Mouse (Mus musculus): ENCODE measurements around the gene Exoc2. TPM values are rescaled to one million over a fixed set of nuclear protein-coding genes. Genes with fewer than 3 reads are reported as not detected.

Exoc2 gene
- polyA plus RNA-seq, 1 experiment from 2014 or later = 18.6 TPM

DNA sequence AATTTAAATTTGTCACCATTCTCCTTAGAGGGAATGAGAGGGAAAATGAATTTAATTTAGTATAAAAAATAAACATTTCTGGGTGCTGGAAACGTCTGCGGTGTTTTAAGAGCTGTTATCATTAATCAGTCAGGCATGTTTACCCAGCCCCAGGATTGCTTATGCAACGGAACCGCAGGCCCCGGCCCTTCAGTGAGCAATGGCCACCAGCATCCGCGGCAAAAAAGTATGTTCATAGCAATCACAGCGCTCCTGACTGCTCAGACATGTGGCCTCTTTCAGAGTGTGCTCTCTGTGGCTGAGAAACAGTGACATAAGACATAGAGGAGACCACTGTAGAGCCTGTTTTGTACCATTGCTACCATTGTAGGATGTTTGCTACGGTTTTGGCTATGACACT, 16.3 kb upstream of the Exoc2 start:
- Histone ChIP-seq H3K36me3 (no peaks in the 10 kb centered on the region), H3K4me2 (no peak overlapping the region), H3K9ac (no peak overlapping the region), H3K27me3 (0 out of 2 replicates have a peak, but pooled peaks cover 6% of the 10 kb centered on the region), H3K27ac (no peak overlapping the region), H3K9me3 (replicated peaks) (no peaks in the 10 kb centered on the region), H3K4me3 (no peak overlapping the region), H3K4me1 (replicated peaks) (no peaks in the 10 kb centered on the region)
- WGBS = 54% methylated on average over 9 of the region's 9 CpGs
- no peak for ATAC-seq (replicated peaks; ENCODE audit: insufficient number of reproducible peaks, insufficient read depth, low FRiP score, low read depth)

DNA sequence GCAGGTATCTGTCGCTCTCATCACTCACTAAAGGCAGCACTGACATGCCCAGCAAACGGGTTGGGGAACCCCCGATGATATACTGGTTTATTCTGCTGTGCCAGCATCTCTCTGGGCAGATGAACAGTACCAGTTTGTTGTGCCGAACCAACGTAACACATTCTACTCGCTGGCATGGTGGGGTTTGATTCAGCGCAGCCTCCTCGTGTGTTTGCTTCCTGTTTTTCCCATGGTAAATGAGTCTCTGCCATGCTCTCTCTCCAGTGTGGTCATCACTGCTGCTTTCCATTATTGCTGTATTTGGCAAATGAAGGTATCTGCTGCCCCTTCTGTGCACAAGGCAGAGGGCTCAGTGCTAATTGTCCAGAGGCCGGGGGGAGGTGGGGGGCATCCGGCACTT, 15.8 kb upstream of the Exoc2 start:
- Histone ChIP-seq H3K4me2 (no peak overlapping the region), H3K9me3 (replicated peaks) (no peaks in the 10 kb centered on the region), H3K27me3 (0 out of 2 replicates have a peak, but pooled peaks cover 6% of the 10 kb centered on the region), H3K27ac (no peak overlapping the region), H3K4me1 (replicated peaks) (0 out of 2 replicates have a peak, but pooled peaks cover 2% of the 10 kb centered on the region), H3K36me3 (no peaks in the 10 kb centered on the region), H3K4me3 (no peak overlapping the region), H3K9ac (no peak overlapping the region)
- WGBS = 81% methylated on average over 10 of the region's 10 CpGs
- no peak for ATAC-seq (replicated peaks; ENCODE audit: insufficient number of reproducible peaks, insufficient read depth, low FRiP score, low read depth)

DNA sequence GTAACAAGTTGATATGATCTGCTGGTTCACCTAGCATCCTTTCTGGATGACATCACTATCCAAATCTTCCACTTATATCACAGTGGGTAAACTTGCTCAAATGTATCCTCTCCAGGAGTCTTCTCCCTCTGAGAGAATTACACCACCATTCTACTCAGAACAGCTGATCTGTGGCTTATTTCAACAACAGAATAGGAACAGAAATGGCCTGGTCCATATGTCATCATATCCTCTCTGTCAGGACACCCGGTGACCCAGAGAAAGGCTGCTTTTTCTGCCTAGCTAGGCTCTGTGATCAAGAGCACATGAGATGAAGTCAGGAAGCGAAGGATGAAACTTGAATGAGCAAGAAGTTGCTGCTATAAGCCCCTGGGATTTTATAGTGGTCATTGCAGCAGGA, 13.8 kb upstream of the Exoc2 start:
- Histone ChIP-seq H3K4me3 (no peak overlapping the region), H3K4me1 (replicated peaks) (0 out of 2 replicates have a peak, but pooled peaks cover 3% of the 10 kb centered on the region), H3K27ac (no peak overlapping the region), H3K9ac (no peak overlapping the region), H3K4me2 (no peak overlapping the region), H3K9me3 (replicated peaks) (no peaks in the 10 kb centered on the region), H3K27me3 (0 out of 2 replicates have a peak, but pooled peaks cover 6% of the 10 kb centered on the region), H3K36me3 (no peaks in the 10 kb centered on the region)
- WGBS = 80% methylated on average over 2 of the region's 2 CpGs
- no peak for ATAC-seq (replicated peaks; ENCODE audit: insufficient number of reproducible peaks, insufficient read depth, low FRiP score, low read depth)

DNA sequence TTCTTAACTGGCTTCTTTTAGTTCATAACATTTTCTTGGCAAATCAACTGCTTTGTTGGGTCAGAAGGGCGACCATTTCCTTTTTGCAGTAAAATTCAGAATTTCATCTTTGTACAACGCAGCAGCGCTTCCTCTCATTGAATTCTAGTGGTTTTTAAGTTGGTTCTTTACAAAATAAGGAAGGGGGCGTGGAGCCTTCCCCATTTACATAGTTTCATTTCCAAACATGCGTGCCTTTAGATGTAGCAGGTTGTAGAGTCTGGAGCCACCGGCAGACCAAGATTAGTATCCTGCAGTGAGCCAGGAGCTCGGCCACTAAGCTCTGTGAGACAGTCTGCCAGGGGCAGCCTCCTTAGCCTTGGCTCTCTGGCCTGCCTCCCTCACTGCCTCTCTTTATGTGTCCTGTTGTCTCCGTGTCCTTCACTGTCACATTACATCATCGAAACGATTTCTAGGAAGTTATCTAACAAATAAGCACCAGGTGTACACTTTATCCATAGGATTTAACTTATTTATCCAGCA, 13.1 kb upstream of the Exoc2 start:
- Histone ChIP-seq H3K27me3 (0 out of 2 replicates have a peak, but pooled peaks cover 6% of the 10 kb centered on the region), H3K36me3 (no peaks in the 10 kb centered on the region), H3K27ac (no peak overlapping the region), H3K4me2 (no peak overlapping the region), H3K4me3 (no peak overlapping the region), H3K4me1 (replicated peaks) (0 out of 2 replicates have a peak, but pooled peaks cover 3% of the 10 kb centered on the region), H3K9me3 (replicated peaks) (no peaks in the 10 kb centered on the region), H3K9ac (no peak overlapping the region)
- 66% methylated on average over 10 of the region's 10 CpGs for WGBS
- no peak for ATAC-seq (replicated peaks; ENCODE audit: insufficient number of reproducible peaks, insufficient read depth, low FRiP score, low read depth)

GRCm38 (mm10) chr13:30985598-30986466, 11.9 kb upstream of the Exoc2 start:
- H3K36me3 ChIP-seq = no peaks in the 10 kb centered on the region
- peak; percentile 86 for ATAC-seq (replicated peaks; ENCODE audit: insufficient number of reproducible peaks, insufficient read depth, low FRiP score, low read depth)
- H3K9ac ChIP-seq = peak overlapping the region; percentile 54
- H3K4me3 ChIP-seq = peak overlapping the region; percentile 53
- H3K27ac ChIP-seq = peak overlapping the region; percentile 47; the same call in 1 of the 2 replicates
- 0 out of 2 replicates have a peak, but pooled peaks cover 3% of the 10 kb centered on the region for H3K4me1 ChIP-seq (replicated peaks)
- 0 out of 2 replicates have a peak, but pooled peaks cover 4% of the 10 kb centered on the region for H3K27me3 ChIP-seq
- no peaks in the 10 kb centered on the region for H3K9me3 ChIP-seq (replicated peaks)
- H3K4me2 ChIP-seq = peak overlapping the region; percentile 88
- WGBS = 10% methylated on average over 27 of the region's 27 CpGs

DNA sequence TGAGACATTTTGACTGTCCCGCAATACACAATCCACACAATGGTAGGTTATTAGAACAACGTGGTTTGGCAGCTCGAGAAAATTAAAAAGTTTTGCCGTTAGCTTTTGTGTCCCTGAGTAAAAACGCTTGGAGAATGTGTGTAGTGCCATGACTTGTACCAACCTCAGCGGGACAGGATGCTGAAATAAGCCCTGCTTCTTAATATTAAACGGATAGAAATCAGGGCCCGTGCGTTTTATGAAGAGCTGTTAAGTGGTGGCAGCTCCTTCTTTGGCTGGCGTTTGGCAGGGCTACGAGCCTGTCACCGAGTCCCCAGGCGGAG, 11.3 kb upstream of the Exoc2 start:
- Histone ChIP-seq H3K27me3 (0 out of 2 replicates have a peak, but pooled peaks cover 4% of the 10 kb centered on the region), H3K27ac (peak overlapping the region; percentile 47; the same call in 1 of the 2 replicates), H3K4me2 (peak overlapping the region; percentile 88), H3K9me3 (replicated peaks) (no peaks in the 10 kb centered on the region), H3K4me1 (replicated peaks) (0 out of 2 replicates have a peak, but pooled peaks cover 3% of the 10 kb centered on the region), H3K9ac (peak overlapping the region; percentile 54), H3K4me3 (peak overlapping the region; percentile 53), H3K36me3 (no peaks in the 10 kb centered on the region)
- no peak for ATAC-seq (replicated peaks; ENCODE audit: insufficient number of reproducible peaks, insufficient read depth, low FRiP score, low read depth)
- 14% methylated on average over 13 of the region's 13 CpGs for WGBS

- WGBS = 52% methylated on average over 1 of the region's 1 CpGs
- no peak overlapping the region for H3K9ac ChIP-seq
- H3K27ac ChIP-seq = no peak overlapping the region
- 0 out of 2 replicates have a peak, but pooled peaks cover 3% of the 10 kb centered on the region for H3K4me1 ChIP-seq (replicated peaks)
- H3K4me2 ChIP-seq = no peak overlapping the region
- H3K27me3 ChIP-seq = no peaks in the 10 kb centered on the region
- H3K9me3 ChIP-seq (replicated peaks) = no peaks in the 10 kb centered on the region
- H3K36me3 ChIP-seq = no peaks in the 10 kb centered on the region
- H3K4me3 ChIP-seq = no peak overlapping the region
- ATAC-seq (replicated peaks; ENCODE audit: insufficient number of reproducible peaks, insufficient read depth, low FRiP score, low read depth) = no peak
Observed at GRCm38 (mm10) chr13:30981666-30982065, 7.8 kb upstream of the Exoc2 start.

- no peak overlapping the region for H3K27ac ChIP-seq
- WGBS = 63% methylated on average over 4 of the region's 4 CpGs
- no peak overlapping the region for H3K9ac ChIP-seq
- H3K9me3 ChIP-seq (replicated peaks) = no peaks in the 10 kb centered on the region
- 0 out of 2 replicates have a peak, but pooled peaks cover 2% of the 10 kb centered on the region for H3K4me1 ChIP-seq (replicated peaks)
- no peak for ATAC-seq (replicated peaks; ENCODE audit: insufficient number of reproducible peaks, insufficient read depth, low FRiP score, low read depth)
- H3K4me3 ChIP-seq = no peak overlapping the region
- no peak overlapping the region for H3K4me2 ChIP-seq
- no peaks in the 10 kb centered on the region for H3K27me3 ChIP-seq
- H3K36me3 ChIP-seq = no peaks in the 10 kb centered on the region
Observed at GRCm38 (mm10) chr13:30978224-30978623, 4.3 kb upstream of the Exoc2 start.

GRCm38 (mm10) chr13:30976536-30977084, 2.7 kb upstream of the Exoc2 start:
- Histone ChIP-seq H3K9me3 (replicated peaks) (no peaks in the 10 kb centered on the region), H3K27ac (no peak overlapping the region), H3K27me3 (no peaks in the 10 kb centered on the region), H3K9ac (no peak overlapping the region), H3K4me3 (no peak overlapping the region), H3K4me2 (no peak overlapping the region), H3K4me1 (replicated peaks) (0 out of 2 replicates have a peak, but pooled peaks cover 8% of the 10 kb centered on the region), H3K36me3 (no peaks in the 10 kb centered on the region)
- ATAC-seq (replicated peaks; ENCODE audit: insufficient number of reproducible peaks, insufficient read depth, low FRiP score, low read depth) = no peak
- WGBS = 48% methylated on average over 8 of the region's 8 CpGs

DNA sequence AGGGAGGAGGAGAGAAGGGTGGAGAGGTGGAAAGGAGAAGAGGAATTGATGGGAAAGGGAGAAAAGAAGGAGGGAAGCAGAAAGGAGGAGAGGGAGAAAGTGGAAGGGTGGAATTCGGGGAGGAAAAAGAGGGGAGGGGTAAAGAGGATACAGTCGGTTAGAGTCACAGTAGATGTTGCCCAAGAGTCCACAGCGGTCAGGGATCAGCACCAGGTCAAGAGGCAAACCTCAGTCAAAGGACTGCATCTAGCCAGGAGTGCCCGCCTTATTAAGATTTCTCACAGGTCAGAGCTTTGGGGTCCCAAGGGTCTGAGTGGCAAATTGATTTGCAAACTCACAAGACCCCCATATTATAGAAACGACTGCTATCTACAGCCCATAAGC, 346 bp upstream of the Exoc2 start:
- no peaks in the 10 kb centered on the region for H3K27me3 ChIP-seq
- H3K4me1 ChIP-seq (replicated peaks) = peaks cover 11% of the 10 kb centered on the region; the same call in 1 of the 2 replicates
- H3K9ac ChIP-seq = peak overlapping the region; percentile 92
- peak overlapping the region; percentile 100 for H3K4me3 ChIP-seq
- no peaks in the 10 kb centered on the region for H3K36me3 ChIP-seq
- H3K4me2 ChIP-seq = peak overlapping the region; percentile 72
- H3K9me3 ChIP-seq (replicated peaks) = no peaks in the 10 kb centered on the region
- 18% methylated on average over 5 of the region's 5 CpGs for WGBS
- H3K27ac ChIP-seq = peak overlapping the region; percentile 86; the same call in 1 of the 2 replicates
- 0 out of 2 replicates have a peak, but pooled peaks have one; percentile 8 for ATAC-seq (replicated peaks; ENCODE audit: insufficient number of reproducible peaks, insufficient read depth, low FRiP score, low read depth)

DNA sequence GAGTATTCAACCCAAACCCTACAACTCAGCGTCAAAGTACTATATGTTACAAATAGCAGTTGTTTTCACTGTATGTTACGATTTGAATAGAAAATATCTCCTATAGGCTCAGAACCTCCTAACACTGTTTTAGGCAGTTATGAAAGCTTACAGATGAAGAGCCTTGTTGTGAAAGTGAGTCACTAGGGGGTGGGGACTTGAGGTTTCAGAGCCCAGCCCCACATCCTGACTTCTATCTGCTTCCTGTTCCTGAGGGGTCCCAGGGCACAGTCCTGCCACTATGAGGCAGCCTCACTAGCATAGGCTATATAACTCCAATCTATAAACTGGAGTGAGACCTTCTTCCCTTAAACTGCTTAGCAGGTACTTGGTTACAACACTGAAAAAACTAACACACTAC, 1.8 kb downstream of the Exoc2 start:
- 0 out of 2 replicates have a peak overlapping the region, but pooled peaks have one; percentile 8 for H3K4me2 ChIP-seq
- peaks cover 19% of the 10 kb centered on the region for H3K4me1 ChIP-seq (replicated peaks)
- ATAC-seq (replicated peaks; ENCODE audit: insufficient number of reproducible peaks, insufficient read depth, low FRiP score, low read depth) = no peak

More for the DNA sequence above, 1.8 kb downstream of the Exoc2 start:
- Histone ChIP-seq H3K4me3 (no peak overlapping the region), H3K36me3 (no peaks in the 10 kb centered on the region), H3K27me3 (no peaks in the 10 kb centered on the region), H3K9ac (no peak overlapping the region), H3K27ac (no peak overlapping the region), H3K9me3 (replicated peaks) (no peaks in the 10 kb centered on the region)
- WGBS = 77% methylated on average over 2 of the region's 2 CpGs
